Mouse (Mus musculus): ENCODE results near the gene Serpina3k. TPM values are rescaled to one million over a fixed set of nuclear protein-coding genes. Genes with fewer than 3 reads are reported as not detected.
"Not testable (repeated sequence)": the region's sequence is repeated elsewhere in the genome, so short reads cannot be mapped to it uniquely, and the experiment has no call there.

Gene Serpina3k
- not detected in 2 replicates for total RNA-seq (2014; fragmentation: Nextera tagmentation)
- not detected in 2 replicates for total RNA-seq (2017)

DNA sequence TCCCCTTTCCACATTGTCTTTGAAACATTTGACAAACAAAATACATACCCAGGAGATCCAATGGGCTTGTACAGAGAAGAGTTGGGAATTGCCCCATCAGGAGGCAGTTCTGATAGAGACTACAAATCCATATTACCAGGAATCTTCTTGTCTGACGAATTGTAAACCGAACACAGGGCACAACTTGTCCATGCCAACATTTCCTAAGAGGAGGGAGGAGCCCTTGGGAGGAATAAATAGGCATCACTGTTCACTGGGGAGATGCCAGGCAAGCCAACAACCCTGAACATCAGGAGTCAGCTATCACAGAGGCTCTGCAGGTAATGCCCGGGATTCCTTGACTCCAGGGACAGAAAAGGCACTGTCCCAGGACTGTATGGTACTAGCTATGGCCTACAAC, at the start of gene Serpina3k, which contains the start of gene Serpina3m:
Serpina3k (plus strand) TSS at position 261 of the 400 bp plus-strand sequence.
Serpina3m (plus strand) TSS at position 261 of the 400 bp plus-strand sequence.
- not testable (repeated sequence) for ATAC-seq (replicated peaks; ENCODE audit: poor library complexity, severe bottlenecking)

GRCm38 (mm10) chr12:104289872-104290271, 48.4 kb upstream of the Serpina3k start:
- peak; percentile 69 for ATAC-seq (replicated peaks; ENCODE audit: poor library complexity, severe bottlenecking)

DNA sequence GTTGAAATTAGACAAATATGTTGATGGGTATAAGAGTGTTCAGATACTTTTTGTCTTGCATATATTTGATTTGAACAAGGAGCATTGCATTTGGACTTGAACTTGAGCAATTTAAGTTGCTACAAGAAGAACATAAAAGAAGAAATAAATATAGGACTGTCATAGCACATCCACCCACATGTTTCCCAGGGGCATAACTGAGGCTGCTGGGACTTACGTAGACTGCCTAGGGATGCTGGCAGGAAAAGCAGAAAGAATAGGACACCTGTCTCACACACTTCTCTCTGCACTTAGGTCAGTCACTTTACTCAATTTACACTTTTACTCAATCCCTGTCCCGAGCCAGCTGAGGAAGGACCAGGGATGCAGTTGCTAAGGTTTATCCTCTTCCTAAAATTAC, 44.3 kb upstream of the Serpina3k start:
- ATAC-seq (replicated peaks; ENCODE audit: poor library complexity, severe bottlenecking), result no peak

DNA sequence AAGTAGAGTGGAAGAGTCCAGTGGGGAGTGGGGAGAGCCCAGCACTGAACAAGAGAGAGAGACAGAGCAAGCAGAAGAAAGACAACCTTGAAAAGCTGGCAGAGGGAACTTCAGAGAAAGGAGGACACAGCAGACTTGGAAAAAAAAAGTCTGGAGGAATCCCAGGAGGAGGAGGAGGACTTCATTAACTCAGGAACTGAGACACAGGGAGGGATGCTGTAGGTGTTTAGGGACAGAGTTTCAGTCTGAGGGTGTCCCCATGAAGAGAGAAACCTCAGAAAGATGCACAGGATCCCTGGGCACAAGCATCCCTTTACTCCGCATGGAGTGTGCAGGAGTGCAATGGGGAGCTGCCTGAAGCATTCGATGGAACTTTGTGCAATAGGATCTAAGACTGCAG, 40.2 kb upstream of the Serpina3k start:
- no peak for ATAC-seq (replicated peaks; ENCODE audit: poor library complexity, severe bottlenecking)

- ATAC-seq (replicated peaks; ENCODE audit: poor library complexity, severe bottlenecking), result no peak
Measured at GRCm38 (mm10) chr12:104305991-104306390, 32.3 kb upstream of the Serpina3k start.

DNA sequence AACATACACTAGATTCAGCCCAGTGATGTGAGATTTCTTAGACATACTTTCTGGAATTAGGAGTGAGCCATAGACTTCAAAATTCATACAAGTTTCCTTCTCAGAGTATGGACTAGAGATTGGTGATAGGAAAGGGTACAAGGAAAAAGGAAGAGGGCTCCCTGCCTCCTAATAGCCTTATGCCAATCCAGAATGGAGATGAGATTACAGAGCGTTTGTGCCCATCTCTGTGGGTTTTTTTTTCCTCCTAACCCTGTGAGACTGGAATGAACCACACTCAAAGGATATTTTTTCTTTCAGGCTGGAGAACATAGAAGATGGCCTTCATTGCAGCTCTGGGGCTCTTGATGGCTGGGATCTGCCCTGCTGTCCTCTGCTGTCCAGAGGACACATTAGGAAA, 24.0 kb upstream of the Serpina3k start, which contains the start of gene Serpina3j:
Serpina3j (plus strand) TSS at position 301 of the 400 bp plus-strand sequence.
- no peak for ATAC-seq (replicated peaks; ENCODE audit: poor library complexity, severe bottlenecking)

DNA sequence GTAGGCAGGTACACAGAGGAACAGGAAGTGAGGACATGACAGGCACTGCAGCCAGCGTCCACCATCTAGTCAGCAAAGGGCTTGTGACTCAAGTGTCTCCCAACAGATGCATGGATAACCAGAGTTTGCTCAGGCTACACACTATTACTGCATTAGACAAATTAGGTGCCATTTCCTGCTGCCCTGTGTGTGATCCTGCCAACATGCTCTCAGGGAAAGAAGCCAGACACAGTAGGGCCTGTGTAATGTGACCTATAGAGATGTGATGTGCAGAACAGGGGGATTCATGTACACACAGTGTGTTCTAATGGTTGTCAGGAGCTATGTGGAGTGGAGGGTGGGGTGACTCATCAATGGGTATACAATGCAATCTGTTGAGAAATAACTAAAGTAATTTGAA, 15.8 kb upstream of the Serpina3k start:
- no peak for ATAC-seq (replicated peaks; ENCODE audit: poor library complexity, severe bottlenecking)

GRCm38 (mm10) chr12:104331701-104332100, 6.6 kb upstream of the Serpina3k start:
- no peak for ATAC-seq (replicated peaks; ENCODE audit: poor library complexity, severe bottlenecking)

- ATAC-seq (replicated peaks; ENCODE audit: poor library complexity, severe bottlenecking), result not testable (repeated sequence)
Measured at GRCm38 (mm10) chr12:104336873-104337272, 1.4 kb upstream of the Serpina3k start.

DNA sequence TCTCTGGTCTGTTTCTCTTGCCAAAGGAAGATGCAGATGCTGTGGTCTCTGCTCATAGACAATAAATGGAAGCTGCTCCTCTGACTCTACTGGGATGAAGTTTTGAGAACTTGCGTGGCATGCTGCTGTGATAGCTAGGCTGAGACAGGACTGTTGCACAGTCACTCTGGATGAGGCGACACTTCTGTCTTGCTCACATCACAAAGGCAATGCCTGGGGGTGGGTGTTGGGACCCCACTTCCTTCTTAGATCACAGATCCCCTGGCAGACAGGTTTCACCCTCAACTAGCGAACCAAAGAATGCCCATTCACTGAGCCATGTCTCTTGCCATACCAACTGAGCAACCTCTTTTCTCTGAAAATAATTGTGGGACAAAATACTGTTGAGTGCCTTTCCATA, 419 bp downstream of the Serpina3k start:
- ATAC-seq (replicated peaks; ENCODE audit: poor library complexity, severe bottlenecking), result no peak

DNA sequence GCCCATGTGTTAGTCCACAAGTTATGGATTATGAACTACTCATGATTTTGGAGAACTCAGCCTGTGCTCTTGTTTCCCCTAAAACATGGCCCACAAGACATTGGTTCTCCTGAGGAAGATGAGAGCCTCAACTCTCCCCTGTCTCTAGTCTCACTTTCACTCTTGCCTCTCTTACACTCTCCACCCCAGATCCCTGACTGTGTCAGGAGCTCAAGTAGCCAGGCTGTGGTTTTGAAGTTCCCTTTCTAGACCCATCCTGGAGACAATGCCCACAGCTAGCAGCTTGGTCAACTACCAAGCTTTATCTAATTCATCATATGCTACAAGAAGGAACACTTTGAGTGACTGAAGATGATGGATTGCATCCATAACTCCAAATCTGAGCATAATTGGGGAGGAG, 4.2 kb downstream of the Serpina3k start:
- peak; percentile 77 for ATAC-seq (replicated peaks; ENCODE audit: poor library complexity, severe bottlenecking)

- no peak for ATAC-seq (replicated peaks; ENCODE audit: poor library complexity, severe bottlenecking)
Measured at GRCm38 (mm10) chr12:104345181-104345580, 6.9 kb downstream of the Serpina3k start.

- ATAC-seq (replicated peaks; ENCODE audit: poor library complexity, severe bottlenecking), result no peak
Measured at GRCm38 (mm10) chr12:104345707-104346106, 7.4 kb downstream of the Serpina3k start.

- no peak for ATAC-seq (replicated peaks; ENCODE audit: poor library complexity, severe bottlenecking)
Measured at GRCm38 (mm10) chr12:104347091-104347490, 8.8 kb downstream of the Serpina3k start.

- peak; percentile 65 for ATAC-seq (replicated peaks; ENCODE audit: poor library complexity, severe bottlenecking)
Measured at GRCm38 (mm10) chr12:104351812-104352211, 13.5 kb downstream of the Serpina3k start.

GRCm38 (mm10) chr12:104356006-104356405, 17.7 kb downstream of the Serpina3k start:
- ATAC-seq (replicated peaks; ENCODE audit: poor library complexity, severe bottlenecking), result peak; percentile 73

DNA sequence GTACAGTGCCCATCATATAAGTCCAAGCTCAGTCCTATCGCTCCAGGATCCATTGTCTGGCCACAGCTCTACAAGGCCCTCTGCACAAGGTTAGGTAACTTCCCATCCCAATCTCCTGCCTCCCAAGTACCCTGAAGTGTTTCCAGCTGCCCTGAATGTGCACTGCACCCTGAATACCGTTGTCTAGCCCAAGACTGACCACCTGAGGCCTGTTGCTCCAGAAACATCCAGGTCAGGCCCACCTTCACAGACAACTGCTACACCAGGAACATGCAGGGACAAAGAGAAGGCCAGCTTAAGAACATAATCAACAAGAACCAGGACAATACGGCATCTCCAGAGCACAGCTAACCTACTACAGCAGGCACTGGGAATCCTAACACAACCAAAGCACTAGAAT, 31.7 kb downstream of the Serpina3k start:
- no peak for ATAC-seq (replicated peaks; ENCODE audit: poor library complexity, severe bottlenecking)

GRCm38 (mm10) chr12:104377179-104377578, 38.9 kb downstream of the Serpina3k start:
- ATAC-seq (replicated peaks; ENCODE audit: poor library complexity, severe bottlenecking), result not testable (repeated sequence)

- ATAC-seq (replicated peaks; ENCODE audit: poor library complexity, severe bottlenecking), result not testable (repeated sequence)
Measured at GRCm38 (mm10) chr12:104378351-104378750, 40.1 kb downstream of the Serpina3k start.

DNA sequence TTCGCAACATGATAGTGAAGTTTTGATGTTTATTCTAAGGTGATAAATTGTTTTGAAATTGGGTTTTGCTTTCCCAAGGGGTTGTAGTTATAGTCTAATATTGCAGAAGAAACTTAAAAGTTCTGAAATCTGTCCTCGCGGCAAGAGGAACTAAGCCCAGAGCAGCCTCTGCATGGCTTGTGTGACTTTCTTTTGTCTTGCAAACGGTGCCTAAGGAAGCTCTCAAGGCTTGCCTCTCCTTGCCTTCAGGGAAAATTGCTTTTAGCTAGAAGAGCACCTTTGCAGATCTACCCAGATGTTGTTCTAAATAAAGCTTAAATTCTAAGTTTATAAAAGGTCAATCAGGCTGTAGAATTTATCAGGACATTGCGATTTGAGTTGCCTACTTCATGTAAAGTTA, 40.5 kb downstream of the Serpina3k start:
- not testable (repeated sequence) for ATAC-seq (replicated peaks; ENCODE audit: poor library complexity, severe bottlenecking)

- no peak for ATAC-seq (replicated peaks; ENCODE audit: poor library complexity, severe bottlenecking)
Measured at GRCm38 (mm10) chr12:104379856-104380255, 41.6 kb downstream of the Serpina3k start.

- not testable (repeated sequence) for ATAC-seq (replicated peaks; ENCODE audit: poor library complexity, severe bottlenecking)
Measured at GRCm38 (mm10) chr12:104381071-104381604, 42.9 kb downstream of the Serpina3k start.

All from granulocyte monocyte progenitor cell, adult 5-6 weeks (primary cell).